Mouse (Mus musculus) neutrophil, adult 5-6 weeks (primary cell): ENCODE measurements around the gene Mup12. TPM values are rescaled to one million over a fixed set of nuclear protein-coding genes. Genes with fewer than 3 reads are reported as not detected.
"Not testable (repeated sequence)": the region's sequence is repeated elsewhere in the genome, so short reads cannot be mapped to it uniquely, and the experiment has no call there.

Experiments
- ATAC-seq: fragments of 151-379, 151-347 bp; 2 replicates; pipeline ENCODE4 v1.8.0; 2017; ENCODE audit warnings: mild to moderate bottlenecking, moderate TSS enrichment; ENCODE audit not compliant: insufficient number of reproducible peaks, poor library complexity, low FRiP score, severe bottlenecking; ENCODE audit errors: extremely low read depth
- total RNA-seq: library from RNA; stranded (forward); fragments of 200-1000 nt; gene quantifications from 2 replicates; pipeline ENCODE4 v1.2.3, GENCODE M21; 2017

The Mup12 gene
- total RNA-seq: not detected in 2 replicates

DNA sequence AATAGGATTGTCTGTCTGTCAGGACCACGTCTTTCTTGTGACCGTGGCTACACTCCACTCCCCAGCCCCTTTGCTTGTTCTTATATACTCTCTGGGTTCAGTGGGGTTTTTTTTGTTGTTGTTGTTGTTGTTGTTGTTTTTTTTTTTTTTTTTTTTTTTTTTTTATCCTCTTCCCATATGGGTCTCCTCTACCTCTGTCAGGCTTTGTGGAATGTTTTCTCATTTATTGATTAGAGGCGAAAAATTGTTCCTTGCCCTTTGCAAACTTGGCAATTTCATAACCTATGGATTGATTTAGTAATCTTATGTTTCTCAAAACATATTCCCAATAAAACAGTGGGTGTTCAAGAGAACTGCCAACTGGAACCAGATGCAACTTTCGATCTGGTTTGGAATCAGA, at the start of gene Mup12:
TSS of gene Mup12 (minus strand) at position 101 of the 400 bp plus-strand sequence.
- not testable (repeated sequence) for ATAC-seq

Other genes starting within 250 kb of the Mup12 start
- not detected in 2 replicates for gene Mup1, start 239.4 kb downstream of the Mup12 start, total RNA-seq
- gene Mup10, start 159.1 kb downstream of the Mup12 start, total RNA-seq: not detected in 2 replicates
- gene Mup11, start 78.9 kb downstream of the Mup12 start, total RNA-seq: not detected in 2 replicates
- gene Mup22, start 80.1 kb upstream of the Mup12 start, total RNA-seq: not detected in 2 replicates